Mouse (Mus musculus): ENCODE results near the gene Aplp2.

GRCm38 (mm10) chr9:31197782-31198181, 13.8 kb downstream of the Aplp2 start:
- TF ChIP-seq POLR2A (IDR thresholded peaks at IDR 0.05; ENCODE audit: low read depth, low read length) (no peak), CTCF (IDR thresholded peaks at IDR 0.05; ENCODE audit: extremely low read depth, insufficient read depth, insufficient read length, insufficient replicate concordance) (no peak)

All from spleen, adult 2 months (tissue).